Mouse (Mus musculus) hindbrain, embryonic 11.5 days (tissue): Measurements from ENCODE around the gene Kcnab3. TPM values are rescaled to one million over a fixed set of nuclear protein-coding genes. Genes with fewer than 3 reads are reported as not detected.

Source experiments
- ATAC-seq: fragments of 200-750 bp; cut with Nextera tagmentation; 2 replicates; pipeline ENCODE4 v1.8.0; 2017; ENCODE audit warnings: mild to moderate bottlenecking, moderate TSS enrichment, moderate library complexity; ENCODE audit not compliant: low FRiP score
- DNase-seq: peaks from one replicate; pipeline ENCODE4 v3.0.0-alpha.2; 2015; ENCODE audit warnings: low spot score
- H3K27ac ChIP-seq: fragments of 300-500 bp; sonication (generic); 2 replicates; pipeline ENCODE4 v1.5.1; 2014; ENCODE audit warnings: mild to moderate bottlenecking, low read depth, low read length
- H3K27me3 ChIP-seq: fragments of 300-500 bp; sonication (generic); 2 replicates; pipeline ENCODE4 v1.6.1; 2014; ENCODE audit warnings: mild to moderate bottlenecking, low read length, moderate library complexity, mixed read lengths; ENCODE audit not compliant: control insufficient read depth, insufficient read depth
- H3K36me3 ChIP-seq: fragments of 300-500 bp; sonication (generic); 2 replicates; pipeline ENCODE4 v1.6.1; 2014; ENCODE audit warnings: mild to moderate bottlenecking, low read length, moderate library complexity, mixed read lengths; ENCODE audit not compliant: control insufficient read depth, insufficient read depth
- H3K4me1 ChIP-seq: fragments of 300-500 bp; sonication (generic); replicated peaks from 2 replicates; pipeline ENCODE4 v1.6.1; 2014; ENCODE audit warnings: low read length, mixed read lengths; ENCODE audit not compliant: control insufficient read depth, insufficient read depth
- H3K4me2 ChIP-seq: fragments of 300-500 bp; sonication (generic); replicated peaks from 2 replicates; pipeline ENCODE4 v1.6.1; 2014; ENCODE audit warnings: mild to moderate bottlenecking, low read depth, low read length
- H3K4me3 ChIP-seq: fragments of 300-500 bp; sonication (generic); 2 replicates; pipeline ENCODE4 v1.5.1; 2014; ENCODE audit warnings: low read depth, low read length
- H3K9ac ChIP-seq: fragments of 300-500 bp; sonication (generic); 2 replicates; pipeline ENCODE4 v1.6.1; 2014; ENCODE audit warnings: low read depth, low read length
- H3K9me3 ChIP-seq: fragments of 300-500 bp; sonication (generic); 2 replicates; pipeline ENCODE4 v1.6.1; 2016; ENCODE audit warnings: low read length; ENCODE audit not compliant: control insufficient read depth
- WGBS: fragments of 180-500 bp; shearing (Covaris S2); extraction: QIAGEN DNeasy Blood & Tissue Kit; methylation state at CpG from one replicate; pipeline ENCODE4 v1.1.7; 2014; 5-methylcytosine and 5-hydroxymethylcytosine counted together
- polyA plus RNA-seq: library from polyadenylated mRNA; unstranded; fragments of >200 nt; fragmentation: Nextera tagmentation; extraction: Ambion mirVana; gene quantifications from 2 replicates; pipeline ENCODE4 v1.2.1, GENCODE M21; 2014

Gene Kcnab3
- polyA plus RNA-seq, 1 experiment from 2014 or later = 3.0 TPM

- no peak for DNase-seq
- no peaks in the 10 kb centered on the region for H3K9me3 ChIP-seq
These were observed 55.3 kb downstream of the Kcnab3 start for GRCm38 (mm10) chr11:69381356-69381755.

More at GRCm38 (mm10) chr11:69381356-69381755, 55.3 kb downstream of the Kcnab3 start:
- no peak overlapping the region for H3K4me2 ChIP-seq
- 92% methylated on average over 6 of the region's 6 CpGs for WGBS
- no peak for ATAC-seq
- H3K4me1 ChIP-seq = no peaks in the 10 kb centered on the region
- no peak overlapping the region for H3K4me3 ChIP-seq
- H3K27ac ChIP-seq = no peak overlapping the region
- no peak overlapping the region for H3K9ac ChIP-seq
- no peaks in the 10 kb centered on the region for H3K36me3 ChIP-seq
- H3K27me3 ChIP-seq = no peaks in the 10 kb centered on the region

Other genes with a start within 250 kb of the Kcnab3 start
- gene Vamp2, start 237.8 kb upstream of the Kcnab3 start, polyA plus RNA-seq = 85.1 and 98.1 TPM in 2 replicates
- 5.6 and 7.4 TPM in 2 replicates for gene Per1, start 231.0 kb upstream of the Kcnab3 start, polyA plus RNA-seq
- gene Hes7, start 205.9 kb upstream of the Kcnab3 start, polyA plus RNA-seq = 0.19 and 0.29 TPM in 2 replicates
- gene 9130213A22Rik, start 203.7 kb upstream of the Kcnab3 start, polyA plus RNA-seq = 0.21 TPM in 1 of 2 replicates, not detected in the other
- 0.06 and 0.40 TPM in 2 replicates for gene Aloxe3, start 200.4 kb upstream of the Kcnab3 start, polyA plus RNA-seq
- gene Alox12b, start 169.3 kb upstream of the Kcnab3 start, polyA plus RNA-seq = 0.06 and 0.20 TPM in 2 replicates
- gene Alox8, start 128.4 kb upstream of the Kcnab3 start, polyA plus RNA-seq = 0.04 TPM in 1 of 2 replicates, not detected in the other
- 0.07 TPM in 1 of 2 replicates, not detected in the other for gene Gucy2e, start 89.2 kb upstream of the Kcnab3 start, polyA plus RNA-seq
- 17.2 and 17.9 TPM in 2 replicates for gene Cntrob, start 2.5 kb upstream of the Kcnab3 start, polyA plus RNA-seq
- 209 and 215 TPM in 2 replicates for gene Trappc1, start 2.3 kb upstream of the Kcnab3 start, polyA plus RNA-seq
- 28.7 and 34.9 TPM in 2 replicates for gene Rnf227, start 14.2 kb downstream of the Kcnab3 start, polyA plus RNA-seq
- 44.3 and 57.1 TPM in 2 replicates for gene Chd3, start 43.1 kb downstream of the Kcnab3 start, polyA plus RNA-seq
- 120 and 124 TPM in 2 replicates for gene Naa38, start 69.2 kb downstream of the Kcnab3 start, polyA plus RNA-seq
- gene Cyb5d1, start 69.4 kb downstream of the Kcnab3 start, polyA plus RNA-seq = 32.7 and 45.2 TPM in 2 replicates
- 15.7 and 17.1 TPM in 2 replicates for gene Tmem88, start 72.0 kb downstream of the Kcnab3 start, polyA plus RNA-seq
- gene Kdm6b, start 87.4 kb downstream of the Kcnab3 start, polyA plus RNA-seq = 33.7 and 40.9 TPM in 2 replicates
- 0.68 and 1.6 TPM in 2 replicates for gene Dnah2, start 222.9 kb downstream of the Kcnab3 start, polyA plus RNA-seq
- gene Efnb3, start 233.9 kb downstream of the Kcnab3 start, polyA plus RNA-seq = 12.2 and 15.5 TPM in 2 replicates